Comparison of ENCODE assay signal across 15 mouse cellular contexts in the genomic region with DNA sequence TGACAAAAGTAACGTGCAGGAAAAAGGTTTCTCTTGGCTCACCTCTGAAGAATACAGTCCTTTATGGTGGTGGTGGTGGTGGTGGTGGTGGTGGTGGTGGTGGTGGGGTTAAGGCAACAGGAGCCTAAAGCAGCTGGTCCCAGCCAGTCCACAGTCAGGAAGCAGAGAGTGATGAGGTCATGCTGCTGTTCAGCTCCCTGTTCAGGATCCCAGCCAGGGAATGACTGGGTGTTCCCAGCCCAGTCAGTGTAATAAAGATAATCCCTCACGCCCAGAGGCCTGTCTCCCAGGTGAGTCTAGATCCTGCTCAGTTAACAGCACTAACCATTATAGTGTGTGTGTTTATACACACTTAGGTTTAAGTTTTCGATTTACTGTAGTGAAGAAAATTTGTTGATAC. TPM values are rescaled to one million over a fixed set of nuclear protein-coding genes. Genes with fewer than 3 reads are reported as not detected.
DNase-seq lines count a peak whose midpoint lies in the region; ATAC-seq and TF ChIP-seq lines count a peak whose summit lies in the region.
"Had no signal": no experiment of that assay in that cellular context is flagged by ENCODE, and none has a peak within 500 bp of the region (broad histone marks: within the 10 kb centered on the region; RNA-seq: fewer than 3 reads in every experiment).

No protein-coding gene starts in this region.

- no peak for TF ChIP-seq EP300 in lung, postnatal 0 days (IDR thresholded peaks at IDR 0.05)
- TF ChIP-seq EP300 in stomach, postnatal 0 days (optimal IDR thresholded peaks at IDR 0.05): no peak

- 66% methylated on average over 3 of the region's 3 CpGs for WGBS in lung, postnatal 0 days
- 68% methylated on average over 3 of the region's 3 CpGs for WGBS in stomach, postnatal 0 days

- DNase-seq in gastrocnemius, adult 2 months: peak; percentile 43
- DNase-seq in gastrocnemius, postnatal 25 days: no peak
- DNase-seq in heart, postnatal 4 days: peak; percentile 20
- DNase-seq in heart, adult 9 months (ENCODE audit: low spot score in 2 of 2): no peak
- DNase-seq in lung, postnatal 0 days (ENCODE audit: low spot score): peak; percentile 5
- no peak for DNase-seq in lung, postnatal 4 days
- DNase-seq in stomach, postnatal 0 days (ENCODE audit: low spot score): peak; percentile 31
- no peak for DNase-seq in layer of hippocampus, adult 2 months (ENCODE audit: low spot score in 2 of 2)
- DNase-seq: cerebellum, adult 8-10 months; kidney, adult 9 months; right cerebral cortex, postnatal 25 days; thymus, adult 18-20 months had no signal

- H3K9ac ChIP-seq in lung, postnatal 0 days (replicated peaks; ENCODE audit: low read depth): no peak overlapping the region
- H3K9ac ChIP-seq in stomach, postnatal 0 days (ENCODE audit: low read length): no peak overlapping the region
- H3K9ac ChIP-seq: limb, embryonic 13.5 days; midbrain, embryonic 15.5 days had no signal

- H3K4me2 ChIP-seq in lung, postnatal 0 days (replicated peaks; ENCODE audit: low read depth, low read length): no peak overlapping the region
- H3K4me2 ChIP-seq in stomach, postnatal 0 days (replicated peaks; ENCODE audit: low read depth): no peak overlapping the region
- H3K4me2 ChIP-seq: limb, embryonic 13.5 days; midbrain, embryonic 15.5 days had no signal

- no peak for TF ChIP-seq CTCF in gastrocnemius, adult 2 months (IDR thresholded peaks at IDR 0.05)
- TF ChIP-seq CTCF in lung, postnatal 0 days (IDR thresholded peaks at IDR 0.05): no peak
- TF ChIP-seq CTCF in stomach, postnatal 0 days (IDR thresholded peaks at IDR 0.05; ENCODE audit: low read depth): no peak
- no peak for TF ChIP-seq CTCF in layer of hippocampus, adult 2 months (conservative IDR thresholded peaks at IDR 0.05)

- H3K27ac ChIP-seq in gastrocnemius, adult 2 months: peak overlapping the region; percentile 84
- 0 out of 2 replicates have a peak overlapping the region, but pooled peaks have one; percentile 52 for H3K27ac ChIP-seq in lung, postnatal 0 days (ENCODE audit: low read length)
- no peak overlapping the region for H3K27ac ChIP-seq in stomach, postnatal 0 days (replicated peaks)
- no peak overlapping the region for H3K27ac ChIP-seq in layer of hippocampus, adult 2 months
- H3K27ac ChIP-seq: limb, embryonic 13.5 days; midbrain, embryonic 15.5 days had no signal

- intact Hi-C loops in gastrocnemius, adult 2 months (cut with DNase I): loop anchor here (10.0 kb wide), 1 partner anchor 823 kb away; no protein-coding TSS in a partner anchor

- no peaks in the 10 kb centered on the region for H3K27me3 ChIP-seq in lung, postnatal 0 days (replicated peaks; ENCODE audit: insufficient read depth, low read length)
- no peaks in the 10 kb centered on the region for H3K27me3 ChIP-seq in stomach, postnatal 0 days (ENCODE audit: control insufficient read depth, insufficient read depth, low read length)
- H3K27me3 ChIP-seq: CH12.LX; limb, embryonic 13.5 days; midbrain, embryonic 15.5 days had no signal

- no peaks in the 10 kb centered on the region for H3K36me3 ChIP-seq in lung, postnatal 0 days (ENCODE audit: insufficient read depth, low read length)
- H3K36me3 ChIP-seq in stomach, postnatal 0 days (ENCODE audit: control insufficient read depth, insufficient read depth, low read length): no peaks in the 10 kb centered on the region
- H3K36me3 ChIP-seq: midbrain, embryonic 15.5 days had no signal

- H3K4me1 ChIP-seq in lung, postnatal 0 days (ENCODE audit: insufficient read depth, low read depth, low read length): peaks cover 22% of the 10 kb centered on the region; the same call in 1 of the 2 replicates
- H3K4me1 ChIP-seq in stomach, postnatal 0 days (replicated peaks; ENCODE audit: control insufficient read depth, insufficient read depth): peaks cover 2% of the 10 kb centered on the region

- no peak overlapping the region for H3K4me3 ChIP-seq in gastrocnemius, adult 2 months
- H3K4me3 ChIP-seq in lung, postnatal 0 days (ENCODE audit: low read depth, low read length): no peak overlapping the region
- H3K4me3 ChIP-seq in stomach, postnatal 0 days (ENCODE audit: low read depth, low read length): no peak overlapping the region
- H3K4me3 ChIP-seq in layer of hippocampus, adult 2 months: no peak overlapping the region
- H3K4me3 ChIP-seq: limb, embryonic 13.5 days; midbrain, embryonic 15.5 days had no signal

- ATAC-seq in lung, postnatal 0 days: no peak
- peak; percentile 27; the same call in 1 of the 2 replicates for ATAC-seq in stomach, postnatal 0 days (ENCODE audit: low FRiP score, low TSS enrichment)
- ATAC-seq: midbrain, embryonic 15.5 days had no signal

- H3K9me3 ChIP-seq in lung, postnatal 0 days (ENCODE audit: low read length): no peaks in the 10 kb centered on the region
- H3K9me3 ChIP-seq in stomach, postnatal 0 days (ENCODE audit: control insufficient read depth, low read length): no peaks in the 10 kb centered on the region
- H3K9me3 ChIP-seq: limb, embryonic 13.5 days; midbrain, embryonic 15.5 days had no signal

RNA-seq across cellular contexts. Expression of a gene that starts 10.6 kb away (rescaled TPM):
- 10 to 100 TPM; 87.8 to 99.6 TPM for total RNA-seq in gastrocnemius, adult 2 months (2021)
- total RNA-seq in gastrocnemius, postnatal 25 days (2021): 10 to 100 TPM; 68.0 to 81.3 TPM
- 10 to 100 TPM; 45.1 to 49.6 TPM for total RNA-seq in heart, postnatal 4 days (2021)
- 31.9 and 34.0 TPM in 2 replicates for polyA plus RNA-seq in lung, postnatal 0 days (2015; fragmentation: Nextera tagmentation; extraction: Ambion mirVana)
- 31.4 and 33.4 TPM in 2 replicates for polyA plus RNA-seq in stomach, postnatal 0 days (2015; fragmentation: Nextera tagmentation; extraction: Ambion mirVana)
- total RNA-seq in layer of hippocampus, adult 2 months (2021): 10 to 100 TPM; 70.6 to 82.7 TPM

RNA-seq across cellular contexts. Expression of a gene that starts 11.7 kb away (rescaled TPM):
- total RNA-seq in gastrocnemius, adult 2 months (2021): under 1 TPM; 0.38 to 0.50 TPM
- under 1 TPM in 1 of 2 experiments, not detected in 1; 0.27 TPM for total RNA-seq in gastrocnemius, postnatal 25 days (2021)
- 1 to 10 TPM in 1 of 2 experiments, under 1 TPM in 1; 0.68 to 1.5 TPM for total RNA-seq in heart, postnatal 4 days (2021)
- 0.60 and 0.68 TPM in 2 replicates for polyA plus RNA-seq in lung, postnatal 0 days (2015; fragmentation: Nextera tagmentation; extraction: Ambion mirVana)
- polyA plus RNA-seq in stomach, postnatal 0 days (2015; fragmentation: Nextera tagmentation; extraction: Ambion mirVana): 0.24 and 0.50 TPM in 2 replicates
- total RNA-seq in layer of hippocampus, adult 2 months (2021): 1 to 10 TPM; 6.3 to 6.9 TPM
- total RNA-seq: CH12.LX had no signal

RNA-seq across cellular contexts. Expression of a gene that starts 24.1 kb away (rescaled TPM):
- total RNA-seq in gastrocnemius, adult 2 months (2021): under 1 TPM; 0.39 to 0.71 TPM
- total RNA-seq in gastrocnemius, postnatal 25 days (2021): under 1 TPM in 1 of 2 experiments, not detected in 1; 0.94 TPM
- 1 to 10 TPM; 1.1 to 1.8 TPM for total RNA-seq in heart, postnatal 4 days (2021)
- 2.0 and 2.4 TPM in 2 replicates for polyA plus RNA-seq in lung, postnatal 0 days (2015; fragmentation: Nextera tagmentation; extraction: Ambion mirVana)
- 1.0 and 1.2 TPM in 2 replicates for polyA plus RNA-seq in stomach, postnatal 0 days (2015; fragmentation: Nextera tagmentation; extraction: Ambion mirVana)
- total RNA-seq in layer of hippocampus, adult 2 months (2021): 1 to 10 TPM; 2.7 to 5.5 TPM

Comparison
In these comparisons a context has a peak if more than half of its experiments do, and no peak if none do; other contexts are left out.
1. DNase-seq: peak in gastrocnemius, adult 2 months (single experiment), heart, postnatal 4 days (single experiment), lung, postnatal 0 days (single experiment) and stomach, postnatal 0 days (single experiment); none in gastrocnemius, postnatal 25 days (single experiment), heart, adult 9 months (0 of 2), lung, postnatal 4 days (0 of 2) and layer of hippocampus, adult 2 months (0 of 2).
2. H3K27ac ChIP-seq: peak in gastrocnemius, adult 2 months (single experiment) and lung, postnatal 0 days (single experiment); none in stomach, postnatal 0 days (single experiment) and layer of hippocampus, adult 2 months (single experiment).